Mouse (Mus musculus): ENCODE measurements around the gene Gm9837. TPM values are rescaled to one million over a fixed set of nuclear protein-coding genes. Genes with fewer than 3 reads are reported as not detected.
A peak's percentile ranks its signal among the peaks of the same experiment; 100 is the strongest.

Gm9837 gene
- total RNA-seq (2014; fragmentation: Nextera tagmentation) (not detected in 2 replicates), total RNA-seq (2017) (not detected in 2 replicates)

DNA sequence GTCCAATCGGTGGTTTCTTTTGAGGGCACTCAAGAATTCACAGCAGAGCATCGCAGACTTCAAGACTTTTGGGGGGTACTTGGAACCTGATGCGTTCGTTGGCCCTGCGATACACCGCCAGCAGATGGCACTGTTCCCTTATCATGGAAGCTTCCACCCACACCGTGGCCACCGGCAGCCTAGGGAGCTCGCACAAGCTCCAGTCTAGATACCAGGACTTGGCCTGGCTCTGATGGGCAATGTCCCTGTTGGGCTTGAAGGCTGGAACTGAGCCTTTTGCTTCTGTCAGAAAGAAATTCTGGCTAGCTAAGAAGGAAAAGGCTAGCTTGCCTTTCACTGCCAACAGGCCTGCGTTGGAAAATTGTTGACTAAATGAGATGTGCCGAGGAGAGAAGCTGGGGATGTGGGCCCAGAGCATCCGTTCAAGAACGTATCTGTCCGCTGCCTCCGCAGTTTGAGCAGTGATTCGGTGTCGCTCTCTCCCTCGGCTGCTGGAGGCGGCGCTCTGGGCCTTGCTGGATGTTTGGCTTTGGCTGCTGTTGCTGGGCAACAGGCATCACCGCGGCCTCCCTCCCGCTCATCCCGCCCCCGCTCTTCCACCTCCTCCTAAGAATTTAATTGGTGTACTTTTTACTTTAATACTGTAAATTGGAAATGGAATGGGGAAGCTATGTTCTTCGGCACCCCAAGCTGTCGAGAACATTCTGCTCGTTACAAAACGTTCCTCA is at the start of gene Gm9837:
Gene Gm9837 (minus strand): TSS at position 512 of the 728 bp plus-strand sequence.
- peak; percentile 86 for ATAC-seq (replicated peaks; ENCODE audit: poor library complexity, severe bottlenecking)

- ATAC-seq (replicated peaks; ENCODE audit: poor library complexity, severe bottlenecking): peak; percentile 74
Observed at GRCm38 (mm10) chr11:53519207-53520121, 49.2 kb upstream of the Gm9837 start, which contains the start of gene Sept8. Sept8 (plus strand) TSS chr11:53519257.

- no peak for ATAC-seq (replicated peaks; ENCODE audit: poor library complexity, severe bottlenecking)
Observed at GRCm38 (mm10) chr11:53518759-53519158, 48.5 kb upstream of the Gm9837 start.

DNA sequence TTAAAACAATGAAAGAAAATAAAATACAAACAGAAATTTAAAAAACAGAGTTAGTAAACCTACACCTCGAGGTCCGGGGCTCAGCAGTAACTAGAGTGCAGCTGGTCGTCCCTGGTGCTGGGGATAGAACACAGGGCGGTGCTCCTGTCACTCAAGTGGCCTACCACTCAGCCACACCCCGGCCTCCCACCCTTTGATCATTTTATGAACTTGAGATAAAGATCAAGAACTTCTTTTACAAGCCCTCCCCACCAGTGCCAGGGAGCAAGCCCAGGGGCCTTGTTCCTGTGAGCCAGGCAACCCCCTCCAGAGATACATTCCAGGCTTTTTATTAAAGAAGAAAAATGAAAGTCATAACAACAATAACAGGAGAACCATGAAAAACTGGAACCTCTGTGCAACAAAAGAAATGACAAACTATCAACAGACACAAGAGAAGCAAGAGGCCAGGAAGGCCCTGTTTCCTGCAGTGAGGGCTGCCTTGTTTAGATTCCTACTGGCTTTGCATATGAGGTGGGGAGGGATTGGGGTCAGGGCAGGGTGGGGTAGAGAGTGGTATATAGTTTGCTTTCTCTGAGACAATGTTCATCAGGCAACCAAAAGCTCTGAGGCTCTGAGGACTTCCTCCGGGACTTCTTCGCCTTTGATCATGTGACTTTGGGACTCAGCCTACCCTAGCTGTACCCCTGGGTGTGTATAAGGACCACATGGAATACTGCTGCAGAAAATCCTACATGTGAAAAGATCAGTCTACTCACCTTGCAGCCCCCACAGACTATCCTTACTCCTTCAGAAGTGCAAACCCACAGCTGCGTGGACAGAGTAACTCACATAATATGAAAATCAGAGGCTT is 46.7 kb upstream of the Gm9837 start:
- no peak for ATAC-seq (replicated peaks; ENCODE audit: poor library complexity, severe bottlenecking)

DNA sequence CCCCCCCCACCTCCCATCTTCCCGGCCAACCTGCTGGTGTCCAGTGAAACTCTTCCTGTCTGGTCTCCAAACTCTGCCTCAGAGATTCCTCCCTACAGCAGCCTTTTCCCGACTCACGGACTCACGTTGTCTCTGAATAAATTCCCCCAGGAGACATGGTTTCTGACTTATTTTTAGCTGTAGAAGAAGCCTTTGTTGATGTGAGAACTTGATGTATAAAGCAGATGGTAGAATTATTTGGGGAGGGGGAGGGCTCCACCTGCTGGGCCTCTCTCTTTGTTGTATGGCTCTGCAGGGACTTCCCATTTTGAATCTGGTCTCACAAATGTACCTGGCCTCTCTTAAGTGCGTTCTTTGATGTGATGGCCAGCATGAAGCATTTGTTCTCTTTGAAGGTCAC is 40.1 kb upstream of the Gm9837 start:
- ATAC-seq (replicated peaks; ENCODE audit: poor library complexity, severe bottlenecking): no peak

DNA sequence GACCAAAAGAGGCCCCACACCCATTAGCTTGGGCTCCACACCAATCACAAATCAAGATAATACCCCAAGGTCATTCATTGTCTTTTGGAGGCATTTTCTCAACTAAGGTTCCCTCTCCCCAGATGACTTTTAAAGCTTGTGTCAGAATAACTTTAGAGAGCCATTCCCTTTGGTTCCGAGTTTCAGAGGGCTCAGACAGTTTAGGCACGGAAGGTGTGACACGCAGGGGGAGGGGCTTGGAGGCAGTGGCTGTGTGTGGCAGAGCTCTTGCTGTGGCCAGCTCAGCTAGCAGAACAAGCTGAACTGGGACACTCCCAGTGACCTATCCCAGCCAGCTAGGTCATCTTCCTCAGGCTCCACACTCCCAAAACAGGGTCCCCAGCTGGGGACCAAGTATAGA is 38.3 kb upstream of the Gm9837 start:
- ATAC-seq (replicated peaks; ENCODE audit: poor library complexity, severe bottlenecking): no peak

- no peak for ATAC-seq (replicated peaks; ENCODE audit: poor library complexity, severe bottlenecking)
Observed at GRCm38 (mm10) chr11:53508152-53508551, 37.9 kb upstream of the Gm9837 start.

DNA sequence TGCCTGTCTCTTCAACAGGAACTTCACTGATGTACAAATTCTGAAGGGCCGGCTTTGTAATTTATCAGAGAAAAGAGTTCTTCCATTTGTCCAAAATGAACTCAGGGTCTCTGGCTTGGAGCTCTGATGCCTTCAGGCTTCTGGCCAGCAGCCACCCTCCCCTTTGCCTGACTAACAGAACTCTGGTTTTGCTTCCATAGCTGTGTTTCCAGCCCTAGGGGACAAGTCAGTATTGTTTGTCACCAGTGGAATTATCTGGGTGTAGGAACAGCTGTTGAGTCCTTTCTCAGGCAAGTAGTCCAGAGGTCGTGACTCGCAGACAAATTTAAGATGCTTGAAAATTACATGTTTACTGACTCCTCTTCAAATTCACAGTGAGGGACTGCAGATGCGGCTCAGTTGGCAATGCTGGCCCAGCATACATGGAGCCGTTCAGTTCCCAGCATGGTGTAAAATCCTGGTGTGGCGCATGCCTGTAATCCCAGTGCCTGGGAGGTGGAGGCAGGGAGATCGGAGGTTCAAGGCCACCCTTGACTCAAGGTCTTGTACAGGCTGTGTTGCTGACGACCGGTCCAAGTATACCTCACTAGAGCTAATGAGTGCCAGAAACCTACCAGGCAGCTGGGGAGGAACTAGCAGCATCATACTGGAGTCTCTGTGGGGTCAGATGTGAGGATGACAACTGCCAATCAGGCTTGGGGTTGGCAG is 37.0 kb upstream of the Gm9837 start:
- no peak for ATAC-seq (replicated peaks; ENCODE audit: poor library complexity, severe bottlenecking)

DNA sequence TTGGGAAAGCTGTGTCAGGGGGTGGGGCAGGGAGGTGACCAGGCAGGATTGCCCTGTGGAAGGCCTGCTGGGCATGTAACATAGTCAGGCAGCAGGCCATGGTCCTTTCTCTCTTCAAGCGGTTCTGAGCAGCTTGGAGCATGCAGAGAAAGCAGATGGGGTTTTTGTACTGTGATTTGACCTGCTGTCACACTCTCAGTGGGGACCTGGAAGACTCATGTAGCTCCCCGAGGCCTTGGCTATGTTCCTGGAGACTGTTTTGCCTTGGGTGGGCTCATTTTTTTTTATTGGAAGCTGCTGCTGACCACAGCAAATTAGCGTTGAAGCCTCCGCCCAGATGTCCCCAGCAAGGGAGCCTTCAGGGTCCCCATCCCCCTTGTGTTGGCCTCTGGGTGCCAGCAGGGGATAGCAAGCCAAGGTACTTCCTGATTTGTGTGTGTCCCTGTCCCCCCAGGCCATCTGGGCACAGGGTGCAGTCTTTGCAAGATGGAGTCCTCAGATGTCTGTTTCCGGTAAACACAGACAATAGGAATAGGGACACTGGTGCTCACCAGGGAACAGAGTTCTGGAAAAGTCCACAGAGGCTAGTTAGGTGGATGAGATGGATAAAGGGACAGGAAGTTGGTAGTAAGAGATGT is 34.9 kb upstream of the Gm9837 start:
- ATAC-seq (replicated peaks; ENCODE audit: poor library complexity, severe bottlenecking): no peak

- ATAC-seq (replicated peaks; ENCODE audit: poor library complexity, severe bottlenecking): no peak
Observed at GRCm38 (mm10) chr11:53504376-53504775, 34.1 kb upstream of the Gm9837 start.

GRCm38 (mm10) chr11:53503738-53504137 is 33.5 kb upstream of the Gm9837 start:
- ATAC-seq (replicated peaks; ENCODE audit: poor library complexity, severe bottlenecking): peak; percentile 76

DNA sequence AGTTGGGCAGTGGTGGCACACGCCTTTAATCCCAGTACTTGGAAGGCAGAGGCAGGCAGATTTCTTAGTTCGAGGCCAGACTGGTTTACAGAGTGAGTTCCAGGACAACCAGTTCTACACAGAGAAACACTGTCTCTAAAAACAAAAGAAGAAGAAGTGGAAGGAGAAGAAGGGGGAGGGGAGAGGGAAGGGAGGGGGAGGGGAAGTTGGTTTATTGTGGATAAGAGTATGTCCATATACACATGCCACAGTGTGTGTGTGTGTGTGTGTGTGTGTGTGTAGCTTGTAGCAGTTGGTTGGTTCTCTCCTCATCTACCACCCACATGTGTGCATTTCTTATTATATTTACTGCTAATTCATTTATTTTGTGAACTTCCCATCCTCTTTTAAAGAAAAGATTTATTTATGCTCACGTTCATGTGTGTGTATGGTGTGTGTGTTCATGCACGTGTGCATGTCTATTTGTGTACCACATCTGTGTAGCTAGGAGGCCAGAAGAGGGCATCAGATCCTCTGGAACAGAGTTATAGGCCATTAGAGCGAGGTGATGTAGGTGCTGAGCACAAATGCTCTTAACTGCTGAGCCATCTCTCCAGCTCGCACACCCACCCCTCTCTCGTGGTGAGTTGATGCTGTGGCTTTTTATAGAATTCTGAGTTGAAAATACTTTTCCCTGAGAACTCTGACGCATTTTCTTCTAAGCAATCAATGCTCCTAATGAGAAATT is 31.9 kb upstream of the Gm9837 start:
- no peak for ATAC-seq (replicated peaks; ENCODE audit: poor library complexity, severe bottlenecking)

- ATAC-seq (replicated peaks; ENCODE audit: poor library complexity, severe bottlenecking): peak; percentile 67; the same call in 1 of the 2 replicates
Observed at GRCm38 (mm10) chr11:53500569-53500968, 30.3 kb upstream of the Gm9837 start.

DNA sequence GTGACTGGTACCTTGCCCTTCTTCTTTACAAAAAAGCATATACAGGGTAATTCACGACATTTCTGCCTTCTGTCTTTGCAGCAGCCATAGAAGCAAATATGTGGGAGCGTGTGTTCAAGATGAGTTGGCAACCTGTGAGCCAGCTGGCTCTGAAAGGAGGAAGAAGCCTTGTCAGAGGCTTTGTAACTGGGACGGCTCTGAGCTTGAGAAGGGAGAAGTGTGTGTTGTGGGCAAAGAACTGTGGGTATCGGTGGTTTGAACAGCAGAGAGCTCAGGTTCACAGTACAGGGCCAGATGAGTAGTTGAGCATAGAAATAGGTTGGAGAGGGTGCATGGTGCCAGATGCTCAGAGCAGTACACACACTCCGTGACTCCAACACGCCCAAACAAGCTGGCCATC is 26.7 kb upstream of the Gm9837 start:
- ATAC-seq (replicated peaks; ENCODE audit: poor library complexity, severe bottlenecking): peak; percentile 48

GRCm38 (mm10) chr11:53495417-53495816 is 25.1 kb upstream of the Gm9837 start:
- no peak for ATAC-seq (replicated peaks; ENCODE audit: poor library complexity, severe bottlenecking)

GRCm38 (mm10) chr11:53493243-53493955 is 23.1 kb upstream of the Gm9837 start:
- no peak for ATAC-seq (replicated peaks; ENCODE audit: poor library complexity, severe bottlenecking)

DNA sequence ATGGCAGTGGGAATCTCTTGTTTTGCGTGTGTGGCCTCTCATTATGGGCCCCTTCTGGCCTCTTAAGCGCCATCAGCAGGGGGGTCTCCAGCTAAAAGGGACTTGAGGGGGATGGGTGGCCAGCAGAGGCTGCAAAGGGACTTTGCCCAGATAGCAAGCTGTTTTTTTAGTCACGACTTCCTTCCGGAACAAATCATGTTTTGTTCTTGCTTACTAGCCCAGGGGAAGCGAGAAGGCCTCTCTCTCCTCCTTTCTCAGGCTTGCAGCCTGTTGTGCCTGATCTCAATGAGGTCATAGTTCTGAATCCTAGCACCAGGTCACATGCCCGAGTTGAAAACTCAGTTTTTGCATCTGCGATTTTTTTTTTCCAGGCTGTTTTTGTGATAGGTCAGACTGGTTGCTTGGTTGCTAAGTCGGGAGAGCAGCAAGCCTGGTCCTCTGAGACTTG is 21.7 kb upstream of the Gm9837 start:
- no peak for ATAC-seq (replicated peaks; ENCODE audit: poor library complexity, severe bottlenecking)

GRCm38 (mm10) chr11:53489421-53489820 is 19.1 kb upstream of the Gm9837 start:
- no peak for ATAC-seq (replicated peaks; ENCODE audit: poor library complexity, severe bottlenecking)

All from granulocyte monocyte progenitor cell, adult 5-6 weeks (primary cell).